Mouse (Mus musculus) E14TG2a.4 (cell line): ENCODE measurements around the gene Nlgn2.

Experiments
- CTCF ChIP-seq: conservative IDR thresholded peaks from 2 replicates; pipeline ENCODE4 v1.5.1; 2014; ENCODE audit warnings: low read length
- NANOG ChIP-seq: IDR thresholded peaks from 2 replicates; pipeline ENCODE4 v1.6.1; 2014; ENCODE audit warnings: borderline replicate concordance, low read length, mixed read lengths
- POU5F1 ChIP-seq: IDR thresholded peaks from 2 replicates; pipeline ENCODE4 v1.6.1; 2014; ENCODE audit warnings: low read length, borderline replicate concordance

- TF ChIP-seq CTCF: no peak
- TF ChIP-seq NANOG: no peak
- TF ChIP-seq POU5F1: no peak
Observed at GRCm38 (mm10) chr11:69883527-69884151, 46.1 kb upstream of the Nlgn2 start.
